Mouse (Mus musculus) testis, adult 2 months (tissue): Measurements from ENCODE around the gene Neurl1a.

ENCODE experiments used
- CTCF ChIP-seq: fragments of 200-500 bp; IDR thresholded peaks from 2 replicates; pipeline ENCODE4 v1.5.1; 2012; ENCODE audit warnings: low read depth, mild to moderate bottlenecking, inconsistent platforms, low read length, moderate library complexity; ENCODE audit not compliant: control insufficient read depth, insufficient read depth, insufficient replicate concordance
- POLR2A ChIP-seq: fragments of 200-500 bp; IDR thresholded peaks from 2 replicates; pipeline ENCODE4 v1.6.1; 2012; ENCODE audit warnings: low read depth, mild to moderate bottlenecking, inconsistent platforms, low read length, moderate library complexity; ENCODE audit not compliant: control insufficient read depth

DNA sequence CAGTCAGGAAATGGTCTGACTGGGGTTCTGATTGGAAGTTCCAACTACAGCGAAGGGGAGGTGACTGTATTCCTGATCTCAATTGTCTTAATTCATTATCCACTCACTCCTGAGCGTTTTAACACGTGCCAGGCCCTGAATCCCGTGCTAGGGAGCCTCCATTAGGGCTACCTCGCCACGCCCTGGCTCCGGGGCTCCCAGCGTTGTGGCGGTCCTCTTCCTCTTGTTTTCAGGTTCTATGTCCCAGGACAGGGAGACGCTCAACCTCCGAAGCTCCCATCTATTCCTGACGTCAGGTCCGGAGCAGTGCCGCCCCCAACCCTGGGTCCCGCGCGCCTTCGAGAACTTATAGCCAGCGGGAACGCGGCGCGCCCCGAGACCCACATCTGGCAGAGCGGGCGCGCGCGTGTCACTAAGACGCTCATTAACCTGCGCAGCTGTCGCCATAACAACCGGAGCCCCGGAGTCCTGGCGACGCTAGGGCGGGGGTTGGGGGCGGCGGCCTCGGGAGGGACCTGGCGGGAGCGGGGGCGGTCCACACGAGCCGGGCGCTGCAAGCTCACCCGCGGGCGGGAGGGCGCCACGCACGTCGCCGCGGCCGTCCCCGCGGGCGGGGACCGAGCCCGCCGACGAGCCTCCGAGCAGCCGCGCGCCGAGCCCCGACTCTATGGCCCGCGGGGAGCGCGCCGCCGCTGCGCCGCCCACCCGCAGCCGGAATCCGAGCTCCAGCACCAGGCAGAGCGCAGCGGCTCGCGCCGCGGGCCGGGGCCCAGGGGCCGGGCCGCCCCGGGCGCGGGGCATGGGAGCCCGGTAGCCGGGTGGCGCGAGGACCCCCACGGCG, at the start of gene Neurl1a:
- TF ChIP-seq POLR2A (no peak), CTCF (no peak)
